Mouse (Mus musculus) thymus, adult 2 months (tissue): ENCODE measurements at regions not wholly inside any gene's neighbourhood (a gene's known extent, or its start where the extent isn't known, plus 50 kb on each side); places are given as distances from the start of the nearest gene placed in this dataset.

Source experiments
- CTCF ChIP-seq: fragments of 200-500 bp; IDR thresholded peaks from 2 replicates; pipeline ENCODE4 v1.5.1; 2012; ENCODE audit warnings: mild to moderate bottlenecking, control low read depth, low read length, moderate library complexity, borderline replicate concordance; ENCODE audit not compliant: control insufficient read depth, poor library complexity, insufficient read depth; ENCODE audit errors: extremely low read depth
- POLR2A ChIP-seq: fragments of 200-500 bp; IDR thresholded peaks from 2 replicates; pipeline ENCODE4 v1.6.1; 2012; ENCODE audit warnings: mild to moderate bottlenecking, low read length, control low read depth, moderate library complexity; ENCODE audit not compliant: control insufficient read depth, poor library complexity, insufficient read depth; ENCODE audit errors: extremely low read depth

DNA sequence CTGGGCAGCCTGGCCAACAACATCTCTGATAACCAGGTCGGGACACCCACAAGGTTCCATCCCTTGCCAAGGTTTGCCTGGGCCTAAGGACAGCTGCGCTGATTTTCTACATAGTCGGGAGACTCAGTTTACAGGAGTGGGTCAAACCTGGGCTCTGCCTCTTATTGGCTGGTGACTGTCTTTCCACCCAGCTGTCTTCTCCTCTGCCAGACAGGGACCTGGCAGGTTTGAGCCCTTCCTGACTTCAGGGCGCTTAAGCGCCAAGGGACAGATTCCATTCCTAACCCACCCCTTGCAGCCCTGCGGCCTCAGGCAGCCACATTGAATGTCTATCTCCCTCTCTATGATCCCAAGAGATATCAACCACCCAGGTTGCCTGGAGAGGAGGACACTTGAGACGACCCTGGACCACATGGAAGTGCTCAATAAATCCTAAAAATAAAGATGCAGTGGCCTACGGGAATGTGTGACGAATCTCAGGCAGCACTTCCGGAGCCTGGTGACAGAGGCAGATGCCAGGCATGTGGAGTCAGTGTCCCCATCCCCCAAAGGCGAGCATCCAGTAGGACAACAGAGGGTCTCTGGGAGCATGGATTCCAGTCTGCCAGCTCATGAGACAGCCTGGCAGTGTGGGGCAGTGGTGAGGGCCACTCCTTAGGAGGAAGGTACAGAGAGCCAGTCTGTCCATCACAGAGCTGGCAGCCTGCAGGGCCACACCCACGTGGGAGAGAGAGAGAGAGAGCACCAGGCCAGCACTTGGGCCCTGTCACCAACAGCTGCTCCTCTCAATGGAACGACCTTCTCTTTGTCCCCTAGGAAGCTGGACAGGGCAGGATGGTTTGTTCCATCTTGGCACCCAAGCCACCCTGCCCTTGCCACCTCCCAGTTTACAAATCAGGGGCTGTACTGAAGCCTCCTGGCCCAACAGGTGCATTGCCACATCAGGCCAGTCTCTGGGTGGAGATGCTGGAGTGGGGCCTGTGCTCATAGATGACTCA, 63.8 kb upstream of the Slc6a6 start:
- TF ChIP-seq CTCF (no peak), POLR2A (no peak)
